Mouse (Mus musculus): ENCODE data around the gene Nrros.
A peak's percentile ranks its signal among the peaks of the same experiment; 100 is the strongest.
"Not testable (repeated sequence)": the region's sequence is repeated elsewhere in the genome, so short reads cannot be mapped to it uniquely, and the experiment has no call there.

Nrros gene

GRCm38 (mm10) chr16:32114968-32115695, 50.3 kb downstream of the Nrros start:
- peak; percentile 49 to 78 for DNase-seq (ENCODE audit: low spot score in 2 of 2)

- no peak for DNase-seq (ENCODE audit: low spot score in 2 of 2)
Observed at GRCm38 (mm10) chr16:32114406-32114805, 51.0 kb downstream of the Nrros start.

DNA sequence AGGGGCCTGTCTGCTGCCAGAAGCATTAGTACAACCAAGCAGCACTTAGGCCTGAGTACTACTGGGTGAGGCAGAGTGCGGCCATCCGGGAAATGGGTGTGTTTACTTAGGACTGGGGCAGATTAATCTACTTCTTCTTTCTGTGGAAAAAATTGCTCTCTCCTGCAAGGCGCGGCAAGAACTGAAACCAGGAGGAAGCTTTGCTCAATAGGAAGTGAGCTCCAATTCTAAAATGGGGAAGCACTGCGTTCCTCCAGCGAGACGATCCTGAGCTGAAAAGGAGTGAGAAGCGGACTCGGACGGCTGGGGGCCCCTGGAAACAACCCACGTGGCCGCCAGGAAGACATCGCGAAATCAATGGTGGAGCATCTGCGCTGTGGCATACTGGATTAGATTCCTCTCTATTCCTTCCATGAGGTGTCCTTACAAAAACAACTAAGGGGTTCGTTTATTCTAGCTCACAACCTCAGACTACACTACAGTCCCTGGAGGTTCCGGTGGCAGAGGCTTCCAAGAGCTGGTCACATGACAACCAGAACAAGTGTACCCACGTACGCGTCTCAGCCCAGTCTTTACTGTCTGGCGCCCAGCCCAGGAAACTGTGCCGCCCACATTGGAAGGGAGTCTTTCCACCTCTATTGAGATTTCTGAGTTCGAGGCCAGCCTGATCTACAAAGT, 51.7 kb downstream of the Nrros start:
- DNase-seq (ENCODE audit: low spot score in 2 of 2): peak; percentile 50 to 56

GRCm38 (mm10) chr16:32110951-32111699, 54.3 kb downstream of the Nrros start:
- no peak for DNase-seq (ENCODE audit: low spot score in 2 of 2)

- DNase-seq (ENCODE audit: low spot score in 2 of 2): no peak
Observed at GRCm38 (mm10) chr16:32108578-32108977, 56.8 kb downstream of the Nrros start.

DNA sequence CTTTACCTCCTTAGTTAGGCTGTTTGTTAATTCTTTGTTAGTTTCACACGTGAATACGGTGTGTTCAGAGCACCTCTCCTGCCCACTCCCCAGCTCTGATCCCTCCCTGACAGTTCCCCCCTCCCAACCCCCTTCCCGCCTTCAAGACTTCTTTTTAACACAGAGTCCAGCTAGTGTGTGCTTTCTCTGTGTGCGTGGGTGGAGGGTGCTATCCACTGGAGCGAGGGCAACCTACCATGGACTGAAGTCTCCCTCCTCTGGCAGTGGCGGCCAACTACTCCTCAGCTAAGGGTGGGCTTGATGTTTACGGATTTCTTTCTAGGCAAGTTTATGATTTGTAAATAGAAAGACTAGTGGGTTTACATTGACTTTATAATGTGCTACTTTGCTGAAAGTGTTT, 57.2 kb downstream of the Nrros start:
- no peak for DNase-seq (ENCODE audit: low spot score in 2 of 2)

- no peak for DNase-seq (ENCODE audit: low spot score in 2 of 2)
Observed at GRCm38 (mm10) chr16:32107342-32108045, 57.9 kb downstream of the Nrros start.

DNA sequence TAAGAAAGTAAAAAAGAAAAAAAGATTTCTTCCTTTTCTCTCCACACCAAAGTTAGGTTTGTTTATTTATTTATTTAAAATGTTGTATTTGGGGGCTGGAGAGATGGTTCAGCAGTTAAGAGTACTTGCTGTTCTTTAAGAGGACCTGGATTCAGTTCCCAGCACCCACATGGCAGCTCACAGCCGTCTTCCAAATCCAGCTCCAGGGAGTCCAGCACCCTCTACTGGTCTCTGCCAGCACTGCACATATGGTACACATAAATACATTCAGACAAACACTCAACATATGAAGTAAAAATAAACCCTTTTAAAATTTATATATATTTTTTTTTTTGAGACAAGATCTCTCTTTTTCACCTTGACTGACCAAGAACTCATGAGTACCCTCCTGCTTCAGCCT, 59.7 kb downstream of the Nrros start:
- no peak for DNase-seq (ENCODE audit: low spot score in 2 of 2)

GRCm38 (mm10) chr16:32102295-32102694, 63.1 kb downstream of the Nrros start:
- no peak for DNase-seq (ENCODE audit: low spot score in 2 of 2)

- DNase-seq (ENCODE audit: low spot score in 2 of 2): peak; percentile 84 to 88
Observed at GRCm38 (mm10) chr16:32099638-32100150, 65.7 kb downstream of the Nrros start, which contains the start of the genes Pigx and Cep19. Gene Pigx, minus strand, starts transcription at chr16:32099740. Gene Cep19, plus strand, starts transcription at chr16:32099800.

DNA sequence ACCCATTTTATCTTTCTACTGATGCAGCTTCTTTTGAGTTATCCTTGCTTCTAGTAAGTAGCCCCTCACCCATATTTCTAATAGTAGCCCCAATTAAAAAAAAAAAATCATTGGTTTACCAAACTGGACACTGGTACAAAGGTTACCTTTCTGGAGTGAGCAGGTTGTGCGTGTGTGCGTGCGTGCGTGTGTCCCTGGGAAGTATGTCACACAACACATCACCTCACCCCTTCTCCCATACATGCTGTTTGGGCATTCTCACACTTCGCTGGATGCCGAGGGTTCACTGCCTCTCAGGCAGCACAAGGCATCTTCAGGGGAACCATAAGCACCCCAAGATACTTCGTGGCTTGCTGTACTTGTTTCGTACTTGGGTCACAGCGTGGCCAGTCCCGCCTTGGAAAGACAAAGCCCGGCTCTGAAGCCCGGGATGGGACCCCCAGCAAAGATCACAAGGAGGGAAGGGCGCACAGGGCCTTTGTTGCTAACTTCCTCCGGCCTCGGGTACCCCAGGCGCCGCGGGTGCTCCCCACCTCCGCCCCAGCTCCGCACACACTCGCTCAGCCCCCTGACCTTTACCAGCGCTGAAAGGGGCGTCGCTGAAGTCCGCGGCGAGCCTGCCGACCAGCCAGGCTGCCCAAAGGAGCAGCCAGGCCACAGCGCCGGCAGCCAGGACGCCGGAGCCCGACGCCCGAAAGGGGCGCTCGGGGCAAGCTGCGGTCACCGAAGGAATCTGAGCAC, 66.3 kb downstream of the Nrros start:
- no peak for DNase-seq (ENCODE audit: low spot score in 2 of 2)

GRCm38 (mm10) chr16:32097757-32098156, 67.6 kb downstream of the Nrros start:
- DNase-seq (ENCODE audit: low spot score in 2 of 2): not testable (repeated sequence)
